10 mouse cellular contexts compared by ENCODE assay signal in genomic region chr7:27685220-27685619, GRCm38 (mm10). TPM values are rescaled to one million over a fixed set of nuclear protein-coding genes. Genes with fewer than 3 reads are reported as not detected.
DNase-seq lines count a peak whose midpoint lies in the region; ATAC-seq lines count a peak whose summit lies in the region.
"Had no signal": no experiment of that assay in that cellular context is flagged by ENCODE, and none has a peak within 500 bp of the region (broad histone marks: within the 10 kb centered on the region; RNA-seq: fewer than 3 reads in every experiment).

No protein-coding gene starts in this region.

- ATAC-seq in heart, embryonic 12.5 days (ENCODE audit: insufficient number of reproducible peaks, low FRiP score): no peak
- no peak for ATAC-seq in forebrain, embryonic 11.5 days (replicated peaks; ENCODE audit: low FRiP score)
- no peak for ATAC-seq in limb, embryonic 12.5 days (ENCODE audit: insufficient number of reproducible peaks, insufficient read depth, low FRiP score, low TSS enrichment, low read depth)

- no peaks in the 10 kb centered on the region for H3K9me3 ChIP-seq in heart, embryonic 12.5 days (replicated peaks)
- no peaks in the 10 kb centered on the region for H3K9me3 ChIP-seq in forebrain, embryonic 11.5 days (ENCODE audit: control insufficient read depth, low read length)
- H3K9me3 ChIP-seq in limb, embryonic 12.5 days: no peaks in the 10 kb centered on the region
- H3K9me3 ChIP-seq: liver, embryonic 15.5 days had no signal

- H3K4me1 ChIP-seq in heart, embryonic 12.5 days (replicated peaks): peaks cover 7% of the 10 kb centered on the region; the same call in 1 of the 2 replicates
- 0 out of 2 replicates have a peak, but pooled peaks cover 2% of the 10 kb centered on the region for H3K4me1 ChIP-seq in forebrain, embryonic 11.5 days (replicated peaks; ENCODE audit: control insufficient read depth, insufficient read depth, low read length)
- H3K4me1 ChIP-seq in limb, embryonic 12.5 days (replicated peaks): peaks cover 13% of the 10 kb centered on the region

- H3K4me3 ChIP-seq in heart, embryonic 12.5 days: no peak overlapping the region
- H3K4me3 ChIP-seq in forebrain, embryonic 11.5 days (ENCODE audit: low read depth, low read length): no peak overlapping the region
- H3K4me3 ChIP-seq in limb, embryonic 12.5 days (replicated peaks): 0 out of 2 replicates have a peak overlapping the region, but pooled peaks have one; percentile 10
- H3K4me3 ChIP-seq: liver, embryonic 15.5 days had no signal

- 28% methylated on average over 5 of the region's 5 CpGs for WGBS in heart, embryonic 12.5 days
- WGBS in forebrain, embryonic 11.5 days: 42% methylated on average over 5 of the region's 5 CpGs
- WGBS in limb, embryonic 12.5 days: 32% methylated on average over 5 of the region's 5 CpGs

- no peak overlapping the region for H3K9ac ChIP-seq in heart, embryonic 12.5 days
- H3K9ac ChIP-seq in forebrain, embryonic 11.5 days (ENCODE audit: low read length): peak overlapping the region; percentile 41; the same call in 1 of the 2 replicates
- no peak overlapping the region for H3K9ac ChIP-seq in limb, embryonic 12.5 days (replicated peaks)
- H3K9ac ChIP-seq: liver, embryonic 15.5 days had no signal

- no peaks in the 10 kb centered on the region for H3K36me3 ChIP-seq in heart, embryonic 12.5 days
- H3K36me3 ChIP-seq in forebrain, embryonic 11.5 days (ENCODE audit: control insufficient read depth, insufficient read depth, low read length): no peaks in the 10 kb centered on the region
- H3K36me3 ChIP-seq in limb, embryonic 12.5 days: no peaks in the 10 kb centered on the region
- H3K36me3 ChIP-seq: liver, embryonic 15.5 days had no signal

- H3K27ac ChIP-seq in heart, embryonic 12.5 days (ENCODE audit: poor library complexity, severe bottlenecking): no peak overlapping the region
- no peak overlapping the region for H3K27ac ChIP-seq in forebrain, embryonic 11.5 days (ENCODE audit: low read depth, low read length)
- no peak overlapping the region for H3K27ac ChIP-seq in limb, embryonic 12.5 days
- H3K27ac ChIP-seq: liver, embryonic 15.5 days had no signal

- no peak for DNase-seq in heart, postnatal 4 days
- DNase-seq in 3T3-L1 (ENCODE audit: low read depth, low spot score): peak; percentile 51
- DNase-seq in forebrain, embryonic 11.5 days (ENCODE audit: low spot score): no peak
- no peak for DNase-seq in urinary bladder, postnatal 14 days (ENCODE audit: low spot score)
- DNase-seq in cerebellum, adult 18-20 months: no peak
- DNase-seq in right cerebral cortex, postnatal 14 days: no peak

- H3K27me3 ChIP-seq in heart, embryonic 12.5 days (replicated peaks): peaks cover 11% of the 10 kb centered on the region
- H3K27me3 ChIP-seq in forebrain, embryonic 11.5 days (ENCODE audit: control insufficient read depth, insufficient read depth, low read length): no peaks in the 10 kb centered on the region
- H3K27me3 ChIP-seq in limb, embryonic 12.5 days: no peaks in the 10 kb centered on the region; the same call in none of the 2 replicates

- H3K4me2 ChIP-seq in heart, embryonic 12.5 days: peak overlapping the region; percentile 17
- peak overlapping the region; percentile 46 for H3K4me2 ChIP-seq in forebrain, embryonic 11.5 days (ENCODE audit: low read depth, low read length, severe bottlenecking)
- peak overlapping the region; percentile 43 for H3K4me2 ChIP-seq in limb, embryonic 12.5 days
- H3K4me2 ChIP-seq: liver, embryonic 15.5 days had no signal

RNA-seq across cellular contexts. Expression of gene Zfp607b, which starts 3.9 kb away (rescaled TPM):
- polyA plus RNA-seq in heart, embryonic 12.5 days (2016; fragmentation: Nextera tagmentation; extraction: Ambion mirVana): 1.7 and 2.8 TPM in 2 replicates
- total RNA-seq in heart, postnatal 4 days (2021): under 1 TPM; 0.70 to 0.81 TPM
- 7.8 and 10.3 TPM in 2 replicates for polyA plus RNA-seq in forebrain, embryonic 11.5 days (2014; fragmentation: Nextera tagmentation; extraction: Ambion mirVana)
- 3.7 and 3.8 TPM in 2 replicates for polyA plus RNA-seq in limb, embryonic 12.5 days (2016; fragmentation: Nextera tagmentation; extraction: Ambion mirVana)

RNA-seq across cellular contexts. Expression of gene Map3k10, which starts 10.8 kb away (rescaled TPM):
- polyA plus RNA-seq in heart, embryonic 12.5 days (2016; fragmentation: Nextera tagmentation; extraction: Ambion mirVana): 8.8 and 9.8 TPM in 2 replicates
- 10 to 100 TPM; 16.7 TPM for total RNA-seq in heart, postnatal 4 days (2021)
- 10.3 and 12.5 TPM in 2 replicates for polyA plus RNA-seq in forebrain, embryonic 11.5 days (2014; fragmentation: Nextera tagmentation; extraction: Ambion mirVana)
- 16.6 and 18.6 TPM in 2 replicates for polyA plus RNA-seq in limb, embryonic 12.5 days (2016; fragmentation: Nextera tagmentation; extraction: Ambion mirVana)

RNA-seq across cellular contexts. Expression of gene Ttc9b, which starts 31.5 kb away (rescaled TPM):
- polyA plus RNA-seq in heart, embryonic 12.5 days (2016; fragmentation: Nextera tagmentation; extraction: Ambion mirVana): 0.09 TPM in 1 of 2 replicates, not detected in the other
- not detected for total RNA-seq in heart, postnatal 4 days (2021)
- 12.6 and 13.9 TPM in 2 replicates for polyA plus RNA-seq in forebrain, embryonic 11.5 days (2014; fragmentation: Nextera tagmentation; extraction: Ambion mirVana)
- 0.20 TPM in 1 of 2 replicates, not detected in the other for polyA plus RNA-seq in limb, embryonic 12.5 days (2016; fragmentation: Nextera tagmentation; extraction: Ambion mirVana)
- polyA plus RNA-seq: gonadal fat pad, adult 2 months had no signal

RNA-seq across cellular contexts. Expression of gene Zfp60, which starts 46.0 kb away (rescaled TPM):
- polyA plus RNA-seq in heart, embryonic 12.5 days (2016; fragmentation: Nextera tagmentation; extraction: Ambion mirVana): 20.2 TPM in 2 replicates
- total RNA-seq in heart, postnatal 4 days (2021): 10 to 100 TPM in 1 of 2 experiments, 1 to 10 TPM in 1; 9.1 to 11.5 TPM
- 93.9 and 94.3 TPM in 2 replicates for polyA plus RNA-seq in forebrain, embryonic 11.5 days (2014; fragmentation: Nextera tagmentation; extraction: Ambion mirVana)
- polyA plus RNA-seq in limb, embryonic 12.5 days (2016; fragmentation: Nextera tagmentation; extraction: Ambion mirVana): 48.0 and 50.2 TPM in 2 replicates

Comparison
In these comparisons a context has a peak if more than half of its experiments do, and no peak if none do; other contexts are left out.
1. RNA of gene Ttc9b, which starts 31.5 kb away (polyA plus RNA-seq): 12.6 to 13.9 TPM in forebrain, embryonic 11.5 days; 0.20 TPM in limb, embryonic 12.5 days and 0.09 TPM in heart, embryonic 12.5 days; every median in the first group is over 10 times any median in the second.
2. Peak in every context shown above with its lines, with median percentiles within 50 percentile points of each other: H3K4me2 ChIP-seq.